Mouse (Mus musculus): ENCODE results near the gene Zfp668. TPM values are rescaled to one million over a fixed set of nuclear protein-coding genes. Genes with fewer than 3 reads are reported as not detected.

The Zfp668 gene
- polyA plus RNA-seq, 1 experiment from 2014 or later, result 11.3 TPM

DNA sequence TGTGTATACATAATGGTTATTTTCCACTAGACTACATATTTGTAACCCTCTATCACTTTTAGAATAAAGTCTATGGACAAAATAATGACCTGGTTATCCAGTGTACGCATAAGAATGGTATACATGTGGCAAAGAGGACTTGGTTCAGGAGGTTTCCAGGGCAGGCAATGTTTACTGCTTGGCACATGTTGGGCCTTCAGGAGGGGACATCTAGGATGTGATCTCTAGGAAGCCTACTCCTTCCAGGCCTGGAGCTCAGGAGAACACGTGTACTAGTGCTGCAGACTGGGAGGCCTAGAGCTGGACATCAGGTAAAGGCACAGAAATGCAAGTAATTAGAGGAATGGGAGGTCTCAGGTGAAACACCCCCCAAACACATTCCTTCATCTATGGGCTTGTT is 41.1 kb downstream of the Zfp668 start:
- no peak overlapping the region for H3K9ac ChIP-seq
- H3K9me3 ChIP-seq (replicated peaks), result no peaks in the 10 kb centered on the region
- no peaks in the 10 kb centered on the region for H3K27me3 ChIP-seq (replicated peaks)
- no peak overlapping the region for H3K4me2 ChIP-seq
- peaks cover 5% of the 10 kb centered on the region for H3K4me1 ChIP-seq
- ATAC-seq, result no peak
- no peak overlapping the region for H3K4me3 ChIP-seq
- 63% methylated on average over 2 of the region's 2 CpGs for WGBS (ENCODE audit: insufficient replicate concordance)
- H3K27ac ChIP-seq, result no peak overlapping the region
- H3K36me3 ChIP-seq, result no peaks in the 10 kb centered on the region

DNA sequence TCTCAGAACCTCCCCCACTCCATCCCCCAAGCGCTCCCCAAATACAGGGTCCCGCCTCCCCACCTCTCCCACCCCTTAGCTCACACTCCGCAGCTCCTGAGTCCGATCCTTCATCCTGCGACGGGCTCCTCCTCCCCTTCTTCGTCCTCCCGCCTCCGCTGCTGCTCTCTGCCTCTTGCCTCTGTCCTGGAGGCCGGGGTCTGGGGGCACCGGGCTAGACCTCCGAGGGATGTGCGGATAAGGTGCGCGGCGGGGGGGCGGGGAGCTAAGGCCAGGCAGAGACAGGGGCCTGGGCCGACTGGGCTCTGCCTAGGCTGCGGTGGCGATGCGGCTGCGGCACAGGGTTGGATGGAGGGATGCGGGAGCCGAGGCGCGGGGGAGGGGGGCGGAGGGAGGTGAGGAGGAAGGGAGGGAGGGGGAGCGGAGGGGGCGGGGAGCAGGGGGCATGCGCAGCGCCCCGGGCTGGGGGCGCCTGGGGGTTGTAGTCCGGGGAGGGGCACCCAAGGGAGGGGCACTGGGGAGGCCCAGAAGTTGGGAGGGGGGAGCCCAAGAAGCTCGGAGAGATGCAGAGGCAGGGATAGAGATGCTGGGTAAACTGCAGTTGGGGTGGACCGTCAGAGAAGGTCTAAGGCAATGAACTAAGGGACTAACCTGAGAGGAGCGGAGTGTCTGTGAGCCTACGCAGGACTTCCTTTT is 52.3 kb downstream of the Zfp668 start, which contains the start of the genes Stx4a and Stx1b:
TSS of gene Stx4a (plus strand) at position 119 of the 696 bp plus-strand sequence.
TSS of gene Stx1b (minus strand) at position 374 of the 696 bp plus-strand sequence.
- peak within 1 kb of the TSS; percentile 47 for H3K4me3 ChIP-seq
- H3K9ac ChIP-seq, result peak within 1 kb of the TSS; percentile 28; the same call in 1 of the 2 replicates
- H3K4me1 ChIP-seq, result 0 out of 2 replicates have a peak, but pooled peaks cover 20% of the 10 kb centered on the region
- no peak for ATAC-seq
- H3K4me2 ChIP-seq, result peak within 1 kb of the TSS; percentile 55
- no peak within 1 kb of the TSS for H3K27ac ChIP-seq
- no peaks in the 10 kb centered on the region for H3K9me3 ChIP-seq (replicated peaks)
- peaks cover 39% of the 10 kb centered on the region for H3K27me3 ChIP-seq (replicated peaks)
- WGBS (ENCODE audit: insufficient replicate concordance), result 9% methylated on average over 35 of the region's 38 CpGs
- no peaks in the 10 kb centered on the region for H3K36me3 ChIP-seq

- peaks cover 39% of the 10 kb centered on the region for H3K27me3 ChIP-seq (replicated peaks)
- H3K4me2 ChIP-seq, result peak overlapping the region; percentile 55
- H3K9me3 ChIP-seq (replicated peaks), result no peaks in the 10 kb centered on the region
- 70% methylated on average over 8 of the region's 11 CpGs for WGBS (ENCODE audit: insufficient replicate concordance)
- H3K27ac ChIP-seq, result no peak overlapping the region
- no peaks in the 10 kb centered on the region for H3K36me3 ChIP-seq
- 0 out of 2 replicates have a peak overlapping the region, but pooled peaks have one; percentile 28 for H3K9ac ChIP-seq
- H3K4me1 ChIP-seq, result 0 out of 2 replicates have a peak, but pooled peaks cover 20% of the 10 kb centered on the region
- no peak for ATAC-seq
- peak overlapping the region; percentile 47; the same call in 1 of the 2 replicates for H3K4me3 ChIP-seq
Observed at GRCm38 (mm10) chr7:127823236-127824171, 53.1 kb downstream of the Zfp668 start.

DNA sequence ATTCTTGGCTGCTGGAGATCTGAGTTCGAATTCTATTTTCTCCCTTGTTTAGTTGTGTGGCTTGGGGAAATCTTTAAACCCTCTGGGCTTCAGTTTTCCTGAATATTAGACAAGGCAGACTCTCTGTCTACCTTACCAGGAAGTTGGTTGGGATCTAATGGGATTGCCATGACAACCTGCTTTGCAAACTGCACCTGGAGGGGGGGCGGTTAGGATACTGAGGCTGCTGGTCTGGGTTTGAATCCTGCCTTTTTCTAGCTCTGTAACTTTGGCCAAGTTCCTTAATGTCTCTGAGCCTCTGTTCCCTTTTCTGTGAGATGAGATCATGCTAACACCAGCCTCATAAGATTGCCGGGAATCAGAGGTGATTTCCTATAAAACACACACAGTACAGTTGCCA is 54.1 kb downstream of the Zfp668 start:
- ATAC-seq, result no peak
- Histone ChIP-seq H3K27me3 (replicated peaks) (peaks cover 39% of the 10 kb centered on the region), H3K27ac (no peak overlapping the region), H3K9me3 (replicated peaks) (no peaks in the 10 kb centered on the region), H3K4me2 (no peak overlapping the region), H3K36me3 (no peaks in the 10 kb centered on the region), H3K4me3 (no peak overlapping the region), H3K4me1 (0 out of 2 replicates have a peak, but pooled peaks cover 20% of the 10 kb centered on the region), H3K9ac (no peak overlapping the region)
- WGBS (ENCODE audit: insufficient replicate concordance), result 71% methylated on average over 3 of the region's 3 CpGs

DNA sequence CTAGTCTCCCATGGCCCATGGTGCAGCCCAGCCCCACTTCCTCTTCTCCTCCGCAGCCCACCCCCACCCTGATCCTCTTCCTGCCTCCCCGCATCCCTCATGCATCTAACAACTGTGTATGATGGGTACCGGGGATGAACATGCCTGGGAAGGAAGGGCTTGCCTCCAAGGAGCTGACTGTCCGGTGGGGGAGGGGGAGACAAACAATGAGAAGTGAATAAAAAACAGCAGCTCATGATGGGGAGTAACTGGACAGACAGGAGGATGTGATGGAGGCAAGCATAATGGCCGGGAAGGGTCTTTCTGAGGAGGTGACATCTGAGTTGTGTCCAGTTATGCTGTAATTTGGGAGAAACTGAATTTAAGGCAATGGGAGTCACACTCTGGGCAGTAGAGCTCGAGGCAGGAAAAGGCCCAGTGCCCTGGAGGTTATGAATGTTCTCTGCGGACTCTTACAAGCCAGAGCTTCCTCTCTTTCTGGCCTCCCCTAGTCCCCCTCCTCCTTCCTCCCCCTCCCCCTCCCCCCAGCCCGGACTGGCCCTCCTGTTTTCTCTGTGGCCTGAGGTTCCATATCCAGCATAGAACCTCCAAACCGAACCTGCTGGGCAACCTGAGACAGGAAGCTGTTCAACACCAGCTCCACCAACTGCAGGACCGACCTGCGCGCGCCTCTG is 55.7 kb downstream of the Zfp668 start:
- Histone ChIP-seq H3K9me3 (replicated peaks) (no peaks in the 10 kb centered on the region), H3K27me3 (replicated peaks) (peaks cover 33% of the 10 kb centered on the region), H3K27ac (no peak overlapping the region), H3K36me3 (no peaks in the 10 kb centered on the region), H3K4me2 (no peak overlapping the region), H3K4me3 (no peak overlapping the region), H3K9ac (no peak overlapping the region), H3K4me1 (peaks cover 23% of the 10 kb centered on the region)
- no peak for ATAC-seq
- WGBS (ENCODE audit: insufficient replicate concordance), result 36% methylated on average over 13 of the region's 13 CpGs

DNA sequence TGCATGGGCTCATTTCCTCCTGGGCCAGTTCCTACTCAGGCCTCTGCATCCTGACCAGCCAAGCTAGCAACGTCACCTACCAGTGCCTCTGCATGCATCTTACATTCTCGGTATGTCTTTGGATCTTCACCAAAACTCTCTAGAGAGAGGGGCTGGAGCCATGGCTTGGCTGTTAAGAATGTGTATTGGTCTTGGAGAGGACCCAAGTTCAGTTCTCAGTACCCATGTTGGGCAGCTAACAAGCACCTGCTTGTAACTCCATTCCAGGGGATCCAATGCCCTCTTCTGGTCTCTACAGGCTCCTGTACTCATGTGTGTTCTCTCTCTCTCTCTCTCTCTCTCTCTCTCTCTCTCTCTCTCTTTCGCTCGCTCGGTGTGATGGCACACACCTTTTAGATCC is 58.9 kb downstream of the Zfp668 start:
- Histone ChIP-seq H3K4me2 (no peak overlapping the region), H3K4me1 (peaks cover 36% of the 10 kb centered on the region), H3K9ac (no peak overlapping the region), H3K27ac (no peak overlapping the region), H3K27me3 (replicated peaks) (0 out of 2 replicates have a peak, but pooled peaks cover 8% of the 10 kb centered on the region), H3K36me3 (no peaks in the 10 kb centered on the region), H3K4me3 (no peak overlapping the region), H3K9me3 (replicated peaks) (no peaks in the 10 kb centered on the region)
- WGBS (ENCODE audit: insufficient replicate concordance), result 84% methylated on average over 5 of the region's 5 CpGs
- no peak for ATAC-seq

DNA sequence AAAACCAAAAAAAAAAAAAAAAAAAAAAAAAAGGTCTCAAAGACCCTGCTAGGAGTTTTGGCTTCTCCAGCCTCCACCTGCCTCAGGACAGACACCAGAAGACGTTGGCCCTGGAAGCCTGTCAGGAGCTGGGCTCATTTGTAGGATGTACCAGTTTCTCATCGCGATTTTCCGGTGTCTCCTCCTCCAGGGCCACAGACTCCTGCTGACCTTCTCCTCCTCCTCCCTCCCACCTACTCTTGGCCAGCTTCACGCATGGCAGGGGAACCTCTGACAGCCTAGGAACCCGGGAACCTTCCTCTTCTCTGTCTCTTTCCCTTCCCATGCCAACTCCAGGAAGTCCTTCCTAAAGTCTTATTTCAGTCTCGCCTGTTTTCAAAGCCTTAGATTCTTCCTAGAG is 59.6 kb downstream of the Zfp668 start:
- no peaks in the 10 kb centered on the region for H3K36me3 ChIP-seq
- H3K9me3 ChIP-seq (replicated peaks), result no peaks in the 10 kb centered on the region
- H3K27ac ChIP-seq, result no peak overlapping the region
- no peak overlapping the region for H3K4me3 ChIP-seq
- H3K4me2 ChIP-seq, result no peak overlapping the region
- 67% methylated on average over 7 of the region's 7 CpGs for WGBS (ENCODE audit: insufficient replicate concordance)
- ATAC-seq, result no peak
- peaks cover 33% of the 10 kb centered on the region for H3K4me1 ChIP-seq
- H3K27me3 ChIP-seq (replicated peaks), result 0 out of 2 replicates have a peak, but pooled peaks cover 3% of the 10 kb centered on the region
- no peak overlapping the region for H3K9ac ChIP-seq

DNA sequence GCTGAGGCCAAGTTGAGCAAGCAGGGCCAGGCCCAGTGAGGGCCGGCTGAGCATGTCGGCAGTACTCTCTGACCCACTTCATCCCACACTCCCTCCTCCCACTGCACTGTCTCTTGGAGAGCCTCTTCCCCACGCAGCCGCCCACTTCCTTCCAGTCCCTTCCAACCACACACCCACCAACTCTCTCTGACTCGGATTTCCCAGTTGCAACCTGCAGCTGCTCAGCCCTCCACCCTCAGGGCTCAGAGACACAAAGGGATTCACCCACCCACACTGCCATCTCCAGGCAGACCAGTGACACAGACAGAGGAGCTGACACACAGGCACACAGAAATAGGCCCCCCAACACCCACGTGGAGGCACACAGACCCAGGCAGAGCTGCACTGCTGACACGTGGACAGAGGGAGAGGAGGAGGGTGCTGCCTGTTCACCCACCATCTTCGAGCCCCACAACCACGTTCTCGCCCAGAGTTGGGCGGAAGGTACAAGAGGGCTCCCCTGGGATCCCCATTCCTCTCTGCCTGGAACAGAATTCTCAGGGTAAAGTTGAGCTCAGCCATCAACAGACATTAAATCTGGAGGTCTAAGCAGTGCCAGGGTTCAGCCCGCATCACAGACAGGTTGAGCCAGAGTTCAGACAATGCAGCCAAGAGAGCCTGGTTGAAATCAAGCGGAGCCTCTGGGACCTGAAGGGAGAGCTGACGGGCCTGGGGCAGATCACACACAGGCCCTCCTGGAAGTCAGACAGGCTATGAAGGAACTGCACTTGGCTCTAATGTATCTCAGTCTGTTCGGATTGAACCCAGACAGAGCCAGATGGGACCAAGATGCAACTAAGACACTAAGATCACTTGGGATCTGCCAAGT is 60.4 kb downstream of the Zfp668 start:
- Histone ChIP-seq H3K9ac (no peak overlapping the region; the same call in 1 of the 2 replicates), H3K27ac (peak overlapping the region; percentile 45), H3K4me2 (no peak overlapping the region), H3K36me3 (no peaks in the 10 kb centered on the region), H3K27me3 (replicated peaks) (no peaks in the 10 kb centered on the region), H3K4me3 (no peak overlapping the region), H3K4me1 (peaks cover 29% of the 10 kb centered on the region), H3K9me3 (replicated peaks) (no peaks in the 10 kb centered on the region)
- ATAC-seq, result peak; percentile 44; the same call in 1 of the 2 replicates
- WGBS (ENCODE audit: insufficient replicate concordance), result 50% methylated on average over 15 of the region's 15 CpGs

GRCm38 (mm10) chr7:127815116-127815665 is 61.4 kb downstream of the Zfp668 start:
- H3K4me1 ChIP-seq, result peaks cover 23% of the 10 kb centered on the region
- H3K9me3 ChIP-seq (replicated peaks), result no peaks in the 10 kb centered on the region
- ATAC-seq, result no peak
- H3K4me2 ChIP-seq, result no peak overlapping the region
- H3K4me3 ChIP-seq, result no peak overlapping the region
- WGBS (ENCODE audit: insufficient replicate concordance), result 81% methylated on average over 15 of the region's 15 CpGs
- H3K27me3 ChIP-seq (replicated peaks), result no peaks in the 10 kb centered on the region
- H3K36me3 ChIP-seq, result no peaks in the 10 kb centered on the region
- peak overlapping the region; percentile 72 for H3K27ac ChIP-seq
- H3K9ac ChIP-seq, result no peak overlapping the region; the same call in 1 of the 2 replicates

- Histone ChIP-seq H3K36me3 (no peaks in the 10 kb centered on the region), H3K9ac (no peak overlapping the region), H3K27me3 (replicated peaks) (no peaks in the 10 kb centered on the region), H3K4me1 (peaks cover 23% of the 10 kb centered on the region), H3K27ac (peak overlapping the region; percentile 72), H3K9me3 (replicated peaks) (no peaks in the 10 kb centered on the region), H3K4me2 (no peak overlapping the region), H3K4me3 (no peak overlapping the region)
- WGBS (ENCODE audit: insufficient replicate concordance), result 74% methylated on average over 19 of the region's 19 CpGs
- no peak for ATAC-seq
Observed at GRCm38 (mm10) chr7:127814241-127814921, 62.2 kb downstream of the Zfp668 start.
